Mouse (Mus musculus): ENCODE measurements around the gene Miip. TPM values are rescaled to one million over a fixed set of nuclear protein-coding genes. Genes with fewer than 3 reads are reported as not detected.
"Not testable (repeated sequence)": the region's sequence is repeated elsewhere in the genome, so short reads cannot be mapped to it uniquely, and the experiment has no call there.

The Miip gene
- polyA plus RNA-seq, 1 experiment, result 37.6 TPM

DNA sequence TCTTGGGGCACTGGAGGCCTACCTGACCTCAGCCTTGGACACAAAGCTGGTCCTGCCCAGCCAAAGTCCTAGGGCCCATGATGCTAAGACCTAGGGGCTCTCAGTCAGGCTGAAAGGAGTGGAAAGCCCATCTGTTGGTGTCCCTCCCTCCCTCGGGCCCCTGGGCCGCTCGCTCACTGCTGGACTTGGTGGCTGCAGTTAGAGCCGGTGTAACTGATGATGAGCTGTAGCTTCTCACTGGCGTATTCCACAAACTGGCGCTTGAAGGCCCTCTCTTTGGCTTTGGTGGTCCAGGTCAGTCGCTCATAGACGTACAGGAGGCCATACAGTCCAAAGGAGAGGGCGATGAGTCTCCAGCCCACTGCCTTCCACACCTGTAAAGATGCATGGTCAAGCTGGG, 9.9 kb upstream of the Miip start:
- Histone ChIP-seq H3K27ac (ENCODE audit: insufficient read depth, low read depth, low read length) (no peak overlapping the region), H3K4me1 (ENCODE audit: control insufficient read depth, insufficient read depth, low read length) (no peaks in the 10 kb centered on the region), H3K4me3 (ENCODE audit: insufficient read depth, low read length) (no peak overlapping the region)
- TF ChIP-seq CTCF (IDR thresholded peaks at IDR 0.05; ENCODE audit: low read depth, low read length) (no peak), POLR2A (IDR thresholded peaks at IDR 0.05; ENCODE audit: borderline replicate concordance, low read depth, low read length) (no peak)

DNA sequence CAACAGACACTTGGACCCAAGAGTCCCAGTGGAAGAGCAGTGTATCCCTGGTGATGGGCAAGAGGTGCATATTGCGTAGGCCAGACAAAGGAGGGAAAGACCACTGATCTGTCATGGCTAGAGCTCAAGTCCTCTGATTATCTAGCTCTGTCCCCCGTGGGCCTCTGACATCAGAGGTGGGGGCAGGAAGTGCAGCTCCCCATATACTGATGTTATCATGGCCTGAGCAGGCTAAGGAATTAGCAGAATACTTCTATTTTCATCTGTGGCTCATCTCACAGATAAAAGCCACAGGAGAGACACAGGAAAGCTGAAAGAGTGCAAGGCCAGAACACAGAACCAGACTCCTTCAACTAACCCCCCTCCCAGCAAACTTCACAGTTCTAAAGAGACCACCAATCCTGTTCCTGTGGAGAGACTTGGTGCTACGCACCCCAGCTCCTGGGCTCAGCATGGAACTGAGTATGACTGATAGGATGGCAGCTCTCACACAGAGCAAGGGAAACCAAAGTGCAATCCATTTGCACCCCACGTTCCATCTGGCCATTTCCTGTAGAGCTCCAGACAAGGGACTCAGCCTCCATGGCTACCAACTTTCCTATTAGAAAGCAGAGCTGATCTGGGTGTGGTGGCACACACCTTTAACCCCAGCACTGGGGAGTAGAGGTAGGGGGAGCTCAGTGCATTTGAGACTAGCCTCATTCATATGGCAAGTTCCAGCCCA, 7.4 kb upstream of the Miip start:
- TF ChIP-seq POLR2A (IDR thresholded peaks at IDR 0.05; ENCODE audit: borderline replicate concordance, low read depth, low read length) (no peak), CTCF (IDR thresholded peaks at IDR 0.05; ENCODE audit: low read depth, low read length) (no peak)
- Histone ChIP-seq H3K27ac (ENCODE audit: insufficient read depth, low read depth, low read length) (no peak overlapping the region), H3K4me1 (ENCODE audit: control insufficient read depth, insufficient read depth, low read length) (peaks cover 3% of the 10 kb centered on the region; the same call in 1 of the 2 replicates), H3K4me3 (ENCODE audit: insufficient read depth, low read length) (no peak overlapping the region)

DNA sequence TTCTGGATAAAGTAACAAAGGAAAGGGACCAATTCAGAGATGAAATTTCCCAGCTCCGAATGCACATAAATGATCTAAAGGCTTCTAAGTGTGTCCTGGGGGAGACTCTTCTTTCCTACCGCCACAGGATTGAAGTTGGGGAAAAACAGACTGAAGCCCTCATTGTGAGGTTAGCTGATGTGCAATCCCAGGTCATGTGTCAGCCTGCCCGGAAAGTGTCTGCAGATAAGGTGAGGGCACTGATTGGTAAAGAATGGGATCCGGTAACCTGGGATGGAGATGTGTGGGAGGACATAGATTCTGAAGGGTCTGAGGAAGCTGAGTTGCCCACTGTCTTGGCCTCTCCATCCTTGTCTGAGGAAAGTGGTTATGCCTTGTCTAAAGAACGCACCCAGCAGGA, 622 bp upstream of the Miip start:
- no peak for TF ChIP-seq CTCF (IDR thresholded peaks at IDR 0.05; ENCODE audit: low read depth, low read length)
- no peak for TF ChIP-seq POLR2A (IDR thresholded peaks at IDR 0.05; ENCODE audit: borderline replicate concordance, low read depth, low read length)
- H3K4me1 ChIP-seq (ENCODE audit: control insufficient read depth, insufficient read depth, low read length), result peaks cover 6% of the 10 kb centered on the region; the same call in 1 of the 2 replicates
- peak overlapping the region; percentile 72 for H3K4me3 ChIP-seq (ENCODE audit: insufficient read depth, low read length)
- H3K27ac ChIP-seq (ENCODE audit: insufficient read depth, low read depth, low read length), result no peak overlapping the region

DNA sequence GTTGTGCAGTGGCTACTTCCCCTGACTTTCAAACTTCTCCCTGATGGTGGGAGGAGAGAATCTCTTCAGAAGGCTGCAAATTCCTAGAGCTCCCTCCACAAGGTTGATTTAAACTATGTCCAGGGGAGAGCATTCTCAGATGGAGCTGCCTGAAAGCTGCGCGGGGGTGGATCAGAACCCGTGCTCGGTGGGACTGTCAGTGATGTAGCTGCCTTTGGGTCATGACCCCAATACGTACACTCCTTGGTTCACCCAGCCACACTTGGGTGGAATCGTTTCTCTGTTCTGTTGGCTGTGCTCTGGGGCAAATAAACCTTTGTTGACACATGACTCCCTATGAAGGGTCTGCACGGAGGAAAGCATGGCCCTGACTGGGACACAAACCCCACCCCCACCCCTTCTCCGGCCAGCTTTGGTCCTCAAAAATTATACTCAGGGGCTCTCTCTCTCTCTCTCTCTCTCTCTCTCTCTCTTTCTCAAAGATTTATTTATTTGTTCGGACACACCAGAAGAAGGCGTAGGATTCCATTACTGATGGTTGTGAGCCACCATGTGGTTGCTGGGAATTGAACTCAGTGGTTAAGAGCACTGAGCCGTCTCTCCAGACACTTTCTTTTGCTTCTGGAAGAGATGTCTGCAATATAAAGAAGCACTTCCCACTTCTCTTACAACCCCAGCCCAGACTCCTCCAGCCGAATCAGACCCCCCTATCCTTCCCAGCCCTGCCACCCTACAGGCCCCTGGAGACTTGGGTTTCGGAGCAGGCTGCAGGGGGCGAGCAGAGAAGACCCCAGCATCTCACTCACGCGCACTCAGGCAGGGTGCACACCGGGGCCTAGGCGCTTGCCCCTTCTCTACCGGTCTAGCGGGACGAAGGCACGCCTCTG, 810 bp downstream of the Miip start:
- Histone ChIP-seq H3K4me1 (ENCODE audit: control insufficient read depth, insufficient read depth, low read length) (peaks cover 3% of the 10 kb centered on the region; the same call in 1 of the 2 replicates), H3K27ac (ENCODE audit: insufficient read depth, low read depth, low read length) (peak overlapping the region; percentile 60), H3K4me3 (ENCODE audit: insufficient read depth, low read length) (peak overlapping the region; percentile 79)
- TF ChIP-seq POLR2A (IDR thresholded peaks at IDR 0.05; ENCODE audit: borderline replicate concordance, low read depth, low read length) (peak; percentile 46; the same call in 1 of the 2 replicates), CTCF (IDR thresholded peaks at IDR 0.05; ENCODE audit: low read depth, low read length) (no peak)

DNA sequence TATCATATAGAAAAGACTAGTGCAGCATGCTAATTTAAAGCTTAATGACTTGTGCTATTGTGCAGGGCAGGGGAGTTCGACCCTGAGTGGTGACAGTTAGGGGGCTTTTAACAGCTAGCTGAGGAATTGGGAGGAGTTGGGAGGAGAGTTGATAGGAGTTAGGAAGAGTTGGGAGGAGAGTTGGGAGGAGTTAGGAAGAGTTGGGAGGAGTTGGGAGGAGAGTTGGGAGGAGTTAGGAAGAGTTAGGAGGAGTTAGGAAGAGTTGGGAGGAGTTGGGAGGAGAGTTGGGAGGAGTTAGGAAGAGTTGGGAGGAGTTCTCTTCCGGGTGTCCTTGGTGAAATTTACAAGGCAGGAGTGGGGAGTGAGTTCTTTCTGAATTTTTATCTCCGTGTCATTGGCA, 1.8 kb downstream of the Miip start:
- H3K27ac ChIP-seq (ENCODE audit: insufficient read depth, low read depth, low read length); H3K4me3 ChIP-seq (ENCODE audit: insufficient read depth, low read length); H3K4me1 ChIP-seq (ENCODE audit: control insufficient read depth, insufficient read depth, low read length): not testable (repeated sequence)

DNA sequence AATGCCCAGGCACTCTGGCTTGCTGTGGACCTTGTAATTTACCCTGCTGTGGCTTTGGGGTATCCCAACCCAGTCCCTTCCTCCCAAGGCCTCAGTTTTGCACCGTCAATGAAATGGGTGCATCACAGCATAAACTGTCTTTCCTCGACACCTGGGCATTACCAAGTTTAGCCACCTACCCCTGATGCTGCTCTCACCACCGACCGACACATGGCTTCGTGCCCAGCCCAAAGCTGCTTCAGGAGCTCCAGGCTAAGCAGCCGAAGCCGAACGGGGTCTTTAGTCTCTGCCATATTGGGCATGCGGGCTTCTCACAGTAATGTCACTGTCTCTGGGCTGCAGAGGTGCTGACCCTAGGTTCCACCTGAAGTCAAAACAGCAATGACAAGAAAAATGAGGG, 2.6 kb downstream of the Miip start:
- Histone ChIP-seq H3K4me3 (ENCODE audit: insufficient read depth, low read length) (no peak overlapping the region), H3K27ac (ENCODE audit: insufficient read depth, low read depth, low read length) (no peak overlapping the region), H3K4me1 (ENCODE audit: control insufficient read depth, insufficient read depth, low read length) (0 out of 2 replicates have a peak, but pooled peaks cover 3% of the 10 kb centered on the region)
- no peak for TF ChIP-seq CTCF (IDR thresholded peaks at IDR 0.05; ENCODE audit: low read depth, low read length)
- TF ChIP-seq POLR2A (IDR thresholded peaks at IDR 0.05; ENCODE audit: borderline replicate concordance, low read depth, low read length), result no peak

DNA sequence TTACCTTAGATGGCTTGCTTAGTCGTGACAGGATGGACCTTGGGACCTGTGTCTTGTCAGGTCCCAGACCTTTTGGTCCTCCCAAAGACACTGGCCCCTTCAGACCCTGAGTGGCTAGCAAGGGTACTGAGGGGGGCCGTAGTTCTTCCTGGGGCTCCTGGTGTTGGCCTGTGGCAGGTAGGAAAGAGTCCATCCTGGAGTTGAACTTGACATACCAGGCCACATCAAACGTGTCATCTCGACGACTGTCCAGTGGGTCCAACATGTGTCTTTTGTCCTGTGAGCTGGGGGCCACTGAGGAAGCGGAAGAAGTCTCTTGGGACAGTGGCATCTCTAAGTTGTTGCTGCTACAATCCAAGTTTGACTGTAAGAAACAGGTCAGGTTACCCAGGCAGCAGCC, 3.0 kb downstream of the Miip start:
- H3K4me1 ChIP-seq (ENCODE audit: control insufficient read depth, insufficient read depth, low read length), result 0 out of 2 replicates have a peak, but pooled peaks cover 3% of the 10 kb centered on the region
- H3K27ac ChIP-seq (ENCODE audit: insufficient read depth, low read depth, low read length), result no peak overlapping the region
- no peak for TF ChIP-seq POLR2A (IDR thresholded peaks at IDR 0.05; ENCODE audit: borderline replicate concordance, low read depth, low read length)
- TF ChIP-seq CTCF (IDR thresholded peaks at IDR 0.05; ENCODE audit: low read depth, low read length), result no peak
- no peak overlapping the region for H3K4me3 ChIP-seq (ENCODE audit: insufficient read depth, low read length)

DNA sequence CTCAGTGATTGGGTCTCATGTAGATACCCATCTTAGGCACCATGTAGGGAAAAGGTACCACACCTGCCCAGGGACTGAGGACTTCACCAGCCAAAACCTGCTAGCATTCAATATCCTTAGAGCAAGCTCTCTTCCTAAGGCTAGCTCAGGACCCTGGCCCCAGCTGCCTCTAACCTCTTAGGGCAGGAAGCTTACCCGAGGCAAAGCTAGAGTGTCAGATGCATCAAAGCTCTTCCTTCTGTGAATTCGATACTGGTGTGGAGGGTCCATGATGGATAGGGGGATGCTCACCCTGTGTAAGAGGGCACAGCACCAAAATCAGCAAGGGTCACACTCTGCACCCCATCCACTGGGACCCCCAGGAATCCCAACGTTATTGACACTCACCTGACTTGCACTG, 6.6 kb downstream of the Miip start:
- H3K27ac ChIP-seq (ENCODE audit: insufficient read depth, low read depth, low read length), result no peak overlapping the region
- no peak overlapping the region for H3K4me3 ChIP-seq (ENCODE audit: insufficient read depth, low read length)
- no peak for TF ChIP-seq POLR2A (IDR thresholded peaks at IDR 0.05; ENCODE audit: borderline replicate concordance, low read depth, low read length)
- TF ChIP-seq CTCF (IDR thresholded peaks at IDR 0.05; ENCODE audit: low read depth, low read length), result no peak
- peaks cover 5% of the 10 kb centered on the region; the same call in 1 of the 2 replicates for H3K4me1 ChIP-seq (ENCODE audit: control insufficient read depth, insufficient read depth, low read length)

DNA sequence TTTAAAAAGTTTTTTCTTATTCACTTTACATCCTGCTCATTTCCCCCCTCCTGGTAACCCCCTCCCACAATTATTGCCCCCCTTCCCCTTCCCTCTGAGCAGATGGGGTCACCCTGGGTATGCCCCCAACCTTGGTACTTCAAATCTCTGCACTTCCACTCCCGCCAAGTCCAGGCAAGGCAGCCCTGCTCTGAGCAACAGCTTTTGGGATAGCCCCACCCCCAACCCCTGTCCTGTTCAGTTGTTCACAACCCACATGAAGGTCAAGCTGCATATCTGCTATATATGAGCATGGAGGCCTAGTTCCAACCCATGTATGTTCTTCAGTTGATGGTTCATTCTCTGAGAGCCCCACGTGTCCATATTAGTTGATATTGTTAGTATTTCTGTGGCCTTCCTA, 17.8 kb downstream of the Miip start:
- Histone ChIP-seq H3K4me1 (ENCODE audit: control insufficient read depth, insufficient read depth, low read length) (peaks cover 11% of the 10 kb centered on the region), H3K27ac (ENCODE audit: insufficient read depth, low read depth, low read length) (no peak overlapping the region), H3K4me3 (ENCODE audit: insufficient read depth, low read length) (no peak overlapping the region)
- TF ChIP-seq POLR2A (IDR thresholded peaks at IDR 0.05; ENCODE audit: borderline replicate concordance, low read depth, low read length), result no peak
- no peak for TF ChIP-seq CTCF (IDR thresholded peaks at IDR 0.05; ENCODE audit: low read depth, low read length)

DNA sequence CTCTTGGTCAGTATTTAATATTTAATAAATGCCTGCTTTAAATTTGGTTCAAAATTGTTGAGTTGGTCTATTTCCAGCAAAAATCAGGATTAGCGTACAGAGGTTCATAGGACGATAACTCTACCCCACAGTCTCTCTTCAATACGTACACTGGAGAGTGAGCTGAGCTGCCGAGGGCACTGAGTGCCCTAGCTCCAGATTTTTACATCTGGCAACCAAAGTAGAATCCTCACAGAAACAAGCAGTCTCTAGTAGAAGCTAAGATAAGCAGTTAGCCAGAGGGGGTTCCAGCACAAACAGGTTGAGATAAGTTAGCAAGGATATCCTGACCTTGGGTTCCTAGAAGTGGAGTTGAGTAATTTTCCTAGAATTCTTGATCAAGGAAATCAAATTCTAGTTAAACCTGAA, 20.0 kb downstream of the Miip start:
- H3K4me1 ChIP-seq (ENCODE audit: control insufficient read depth, insufficient read depth, low read length), result peaks cover 11% of the 10 kb centered on the region
- peak overlapping the region; percentile 49 for H3K27ac ChIP-seq (ENCODE audit: insufficient read depth, low read depth, low read length)
- no peak for TF ChIP-seq CTCF (IDR thresholded peaks at IDR 0.05; ENCODE audit: low read depth, low read length)
- TF ChIP-seq POLR2A (IDR thresholded peaks at IDR 0.05; ENCODE audit: borderline replicate concordance, low read depth, low read length), result no peak
- peak overlapping the region; percentile 91 for H3K4me3 ChIP-seq (ENCODE audit: insufficient read depth, low read length)
